Mouse (Mus musculus): ENCODE results near the gene Nmnat3.

Gene Nmnat3

DNA sequence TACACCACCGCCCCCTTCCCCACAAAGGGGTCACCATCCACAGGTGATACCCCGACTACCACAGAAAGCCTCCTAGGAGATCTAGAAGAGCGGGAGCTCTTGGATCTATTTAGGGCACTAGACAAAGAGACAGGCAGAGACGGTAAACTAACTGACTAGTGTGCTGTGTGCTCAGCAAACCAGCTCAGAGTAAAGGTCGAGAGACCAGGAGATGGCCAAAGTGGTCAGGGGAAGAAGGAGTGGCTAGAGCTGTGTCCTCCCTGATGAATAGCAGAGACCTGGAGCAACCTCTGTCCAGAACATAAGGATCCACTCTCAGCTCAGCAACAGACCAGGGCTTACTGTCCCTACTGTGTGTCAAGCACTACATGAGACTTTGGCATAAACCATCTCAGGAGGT is 135.4 kb downstream of the Nmnat3 start, which contains the start of gene Rbp1:
Gene Rbp1, plus strand, starts transcription at position 306 of the 400 bp plus-strand sequence.
- no peak for DNase-seq (ENCODE audit: low spot score)

DNA sequence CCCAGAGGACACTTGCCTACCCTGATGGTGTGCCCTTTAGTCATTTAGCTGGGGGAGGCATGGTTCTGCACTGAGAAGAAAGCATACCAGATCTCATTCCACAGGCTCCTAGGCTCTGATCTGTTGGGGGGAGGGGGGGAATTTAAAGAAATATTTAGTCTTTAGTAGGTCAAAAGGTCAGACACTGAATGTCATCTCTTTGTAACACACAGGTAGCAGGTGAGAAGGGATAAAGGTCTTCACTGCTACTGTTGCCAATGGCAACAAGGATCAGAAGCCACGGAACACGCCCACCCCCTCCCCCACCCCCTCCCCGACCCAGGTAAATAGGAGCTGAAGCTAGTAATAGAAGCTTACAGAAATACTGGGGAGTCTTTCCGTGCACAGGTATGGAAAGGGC is 136.5 kb downstream of the Nmnat3 start:
- DNase-seq (ENCODE audit: low spot score): no peak

DNA sequence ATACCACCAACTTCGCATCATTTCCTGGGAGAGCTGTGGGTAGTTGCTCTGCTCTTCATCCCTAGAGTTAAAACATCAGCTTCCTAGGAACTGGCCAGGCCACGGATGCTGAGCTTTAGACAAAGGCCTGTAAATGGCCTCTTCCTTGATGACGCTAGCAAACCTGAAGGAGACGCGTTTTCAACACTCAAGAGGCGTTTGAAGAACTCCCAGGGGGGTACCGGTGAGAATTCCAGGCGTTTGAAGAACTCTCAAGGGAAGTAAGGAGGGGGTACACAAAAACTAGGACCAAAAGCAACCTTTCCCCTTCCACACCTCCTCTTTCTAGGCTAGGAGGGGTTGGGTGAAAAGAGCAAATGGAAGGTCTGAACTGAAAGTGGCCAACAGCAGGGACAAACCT is 137.1 kb downstream of the Nmnat3 start:
- no peak for DNase-seq (ENCODE audit: low spot score)

GRCm38 (mm10) chr9:98424725-98425210 is 137.5 kb downstream of the Nmnat3 start:
- DNase-seq (ENCODE audit: low spot score): peak; percentile 46

DNA sequence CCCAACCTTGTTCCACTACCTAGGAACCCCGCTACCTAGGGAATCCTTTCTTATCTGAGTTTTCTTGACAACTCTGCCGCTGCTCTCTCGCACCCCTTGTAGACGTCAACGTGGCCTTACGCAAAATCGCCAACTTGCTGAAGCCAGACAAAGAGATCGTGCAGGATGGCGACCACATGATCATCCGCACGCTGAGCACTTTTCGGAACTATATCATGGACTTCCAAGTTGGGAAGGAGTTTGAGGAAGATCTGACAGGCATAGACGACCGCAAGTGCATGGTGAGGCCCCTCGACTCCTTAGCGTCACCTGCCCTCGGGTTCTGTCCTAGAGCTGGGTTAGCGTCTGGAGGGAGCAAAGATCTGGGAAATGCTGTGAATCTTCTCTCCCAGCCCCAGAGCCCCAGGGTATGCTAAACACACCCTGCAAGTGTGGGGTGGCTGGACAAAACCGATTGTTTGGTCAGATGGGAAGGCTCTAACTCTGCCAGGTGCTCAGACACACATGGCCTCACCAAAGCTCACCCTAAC is 138.2 kb downstream of the Nmnat3 start:
- no peak for DNase-seq (ENCODE audit: low spot score)

DNA sequence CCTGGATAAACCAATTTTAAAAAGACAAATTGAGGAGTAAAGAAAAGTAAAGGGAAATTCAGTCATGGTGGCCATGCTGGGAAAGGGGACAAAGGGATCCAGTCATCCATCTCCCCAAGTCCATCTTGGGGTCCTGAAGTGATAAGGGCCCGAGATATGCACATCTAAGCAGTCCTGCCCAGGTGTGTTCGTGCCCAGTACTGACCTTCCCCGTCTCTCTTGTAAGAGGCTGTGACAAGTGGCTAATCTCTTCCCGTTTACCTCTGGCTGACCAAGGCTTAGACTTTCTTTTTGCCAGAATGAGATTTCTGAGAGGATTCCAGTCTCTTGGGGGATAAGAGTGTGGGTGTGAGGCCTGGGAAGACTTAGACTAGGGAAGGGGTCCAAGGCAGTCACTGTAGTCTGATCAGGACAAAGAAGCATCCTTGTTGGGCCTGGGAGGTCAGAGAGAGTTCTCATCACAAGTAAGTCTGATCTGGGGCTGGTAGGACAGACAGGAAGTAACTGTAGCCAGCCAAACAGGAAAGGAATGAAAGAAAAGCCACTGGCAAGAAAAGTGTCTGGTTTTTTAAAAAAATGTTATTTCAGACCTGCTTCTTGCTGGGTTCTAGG is 140.8 kb downstream of the Nmnat3 start:
- no peak for DNase-seq (ENCODE audit: low spot score)

- DNase-seq (ENCODE audit: low spot score): peak; percentile 50
These were observed 141.5 kb downstream of the Nmnat3 start for GRCm38 (mm10) chr9:98428783-98429182.

GRCm38 (mm10) chr9:98429806-98430205 is 142.6 kb downstream of the Nmnat3 start:
- no peak for DNase-seq (ENCODE audit: low spot score)

GRCm38 (mm10) chr9:98430528-98430927 is 143.3 kb downstream of the Nmnat3 start:
- no peak for DNase-seq (ENCODE audit: low spot score)

DNA sequence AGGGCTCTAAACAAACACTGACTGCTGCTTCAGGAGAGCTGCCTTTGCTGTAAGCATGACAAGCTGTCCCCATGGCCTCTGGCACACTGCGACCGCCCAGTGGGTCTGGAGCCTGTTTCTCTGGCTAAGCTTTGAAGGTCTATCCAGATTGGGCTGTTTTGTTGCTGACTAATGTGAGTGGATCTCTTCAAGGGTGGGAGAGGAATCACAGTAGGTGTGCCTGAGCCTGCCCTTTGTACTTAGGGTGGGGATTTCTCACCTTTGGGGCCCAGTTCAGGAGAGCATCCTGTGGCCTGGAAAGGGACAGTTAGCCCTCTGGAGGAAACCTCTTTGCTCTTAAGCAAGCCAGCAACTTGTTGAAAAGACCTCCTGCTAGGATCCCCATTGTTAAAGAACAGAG is 145.8 kb downstream of the Nmnat3 start:
- no peak for DNase-seq (ENCODE audit: low spot score)

- DNase-seq (ENCODE audit: low spot score): peak; percentile 49
These were observed 146.8 kb downstream of the Nmnat3 start for GRCm38 (mm10) chr9:98433956-98434588.

- no peak for DNase-seq (ENCODE audit: low spot score)
These were observed 150.6 kb downstream of the Nmnat3 start for GRCm38 (mm10) chr9:98437819-98438218.

- DNase-seq (ENCODE audit: low spot score): no peak
These were observed 151.9 kb downstream of the Nmnat3 start for GRCm38 (mm10) chr9:98439091-98439490.

- DNase-seq (ENCODE audit: low spot score): no peak
These were observed 155.4 kb downstream of the Nmnat3 start for GRCm38 (mm10) chr9:98442638-98443037.

DNA sequence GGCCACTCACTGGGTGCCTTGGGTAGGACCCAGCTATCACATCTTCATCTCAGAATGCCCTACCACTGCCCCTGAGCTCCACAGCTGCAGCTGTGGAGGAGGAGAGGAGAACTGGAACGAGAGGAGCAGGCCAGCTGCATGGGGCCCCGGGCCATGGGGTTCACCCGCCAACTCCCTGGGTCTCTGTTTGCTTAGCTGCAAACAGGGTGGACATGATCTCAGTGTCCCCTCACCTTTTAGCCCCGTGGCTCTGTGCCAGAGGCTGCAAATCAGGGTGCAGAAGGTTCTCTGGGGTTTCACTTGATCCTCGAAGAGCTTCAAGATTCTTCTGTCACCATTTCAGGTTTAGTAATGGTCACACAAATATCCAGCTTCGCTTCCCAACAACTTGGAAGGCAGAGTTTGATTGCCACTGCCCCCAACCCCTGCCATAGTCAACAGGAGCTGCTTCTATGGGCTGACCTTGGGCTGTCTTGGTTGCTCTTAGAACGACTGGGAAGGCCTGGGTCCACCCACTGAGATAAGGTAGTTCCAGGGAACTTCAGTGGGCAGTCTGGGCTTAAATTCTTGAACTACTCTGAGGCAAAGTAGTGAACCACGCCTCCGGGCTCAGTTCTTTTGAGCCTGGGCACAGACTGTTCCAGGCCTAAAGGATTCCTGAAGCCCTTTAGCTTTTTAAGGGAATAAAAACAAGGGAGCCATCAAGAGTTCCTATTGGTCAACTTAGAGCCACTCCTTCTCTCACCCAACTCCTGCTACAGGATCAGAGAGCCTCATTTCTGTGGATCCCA is 158.3 kb downstream of the Nmnat3 start:
- peak; percentile 74 for DNase-seq (ENCODE audit: low spot score)

DNA sequence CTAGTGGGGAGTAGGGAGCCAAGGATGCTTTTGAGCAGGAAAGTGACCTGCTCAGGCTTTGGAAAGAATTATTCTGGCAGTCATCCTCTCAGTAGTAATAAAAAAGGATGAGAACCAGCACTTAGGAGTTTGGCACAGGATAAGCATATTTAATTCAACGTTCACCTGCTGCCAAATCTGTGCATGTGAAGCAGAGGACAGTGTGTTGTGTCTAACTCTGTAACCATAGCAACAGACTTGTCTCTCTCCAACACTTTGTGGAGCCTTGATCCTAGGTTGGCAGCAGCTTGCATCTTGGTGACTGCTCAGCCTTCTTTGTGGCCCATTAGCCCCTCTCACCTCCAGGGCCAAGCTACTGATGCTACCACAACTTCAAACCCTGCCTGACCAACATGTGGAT is 163.7 kb downstream of the Nmnat3 start:
- no peak for DNase-seq (ENCODE audit: low spot score)

DNA sequence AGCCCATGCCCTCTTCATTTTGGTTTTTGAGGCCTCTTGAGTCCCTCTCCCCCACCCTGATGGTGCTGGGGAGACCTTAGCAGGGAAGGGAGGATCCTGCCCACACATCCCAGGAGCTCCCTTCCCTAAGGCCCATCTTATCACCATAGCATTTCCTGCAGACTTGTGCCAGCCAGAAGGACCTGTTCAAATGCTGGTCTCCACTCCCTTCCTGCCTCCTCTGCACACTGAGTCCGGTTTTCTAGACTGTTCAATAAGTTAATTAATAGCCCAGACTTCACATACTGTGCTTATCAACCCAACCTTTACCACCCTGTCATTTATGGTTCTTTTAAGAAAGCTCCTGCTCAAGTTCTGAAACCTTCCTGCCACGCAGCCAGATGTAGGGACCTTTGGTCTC is 179.5 kb downstream of the Nmnat3 start:
- no peak for DNase-seq (ENCODE audit: low spot score)

Measured in testis, postnatal 14 days (tissue).